Mouse (Mus musculus): Measurements from ENCODE around the gene Ccn6. TPM values are rescaled to one million over a fixed set of nuclear protein-coding genes. Genes with fewer than 3 reads are reported as not detected.

Ccn6 gene
- polyA plus RNA-seq, 1 experiment from 2014 or later: 0.36 TPM

DNA sequence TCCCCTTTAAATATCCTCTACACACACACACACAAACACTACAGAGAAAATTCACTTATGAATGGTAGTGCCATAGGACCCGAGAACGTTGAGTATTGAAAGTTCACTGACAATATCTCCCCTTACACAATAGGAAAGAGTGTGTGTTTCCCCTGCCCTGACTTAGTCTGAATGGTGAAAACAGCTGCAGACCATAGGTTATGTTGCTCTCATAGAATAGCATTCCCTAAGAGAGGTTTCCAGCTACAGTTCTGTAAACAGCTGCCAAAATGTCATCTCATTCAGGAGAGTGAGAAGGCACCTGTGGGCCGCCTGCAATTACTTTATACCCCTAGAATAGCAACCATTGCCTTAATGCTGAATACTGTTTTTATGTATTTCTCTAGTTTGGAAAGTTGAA is 57.2 kb downstream of the Ccn6 start:
- WGBS: 73% methylated on average over 3 of the region's 3 CpGs
- Histone ChIP-seq H3K36me3 (peaks cover 63% of the 10 kb centered on the region), H3K27me3 (no peaks in the 10 kb centered on the region), H3K9me3 (replicated peaks) (no peaks in the 10 kb centered on the region), H3K4me1 (no peaks in the 10 kb centered on the region), H3K27ac (no peak overlapping the region), H3K4me2 (no peak overlapping the region), H3K9ac (no peak overlapping the region), H3K4me3 (replicated peaks) (no peak overlapping the region)
- no peak for ATAC-seq (replicated peaks; ENCODE audit: low FRiP score)

DNA sequence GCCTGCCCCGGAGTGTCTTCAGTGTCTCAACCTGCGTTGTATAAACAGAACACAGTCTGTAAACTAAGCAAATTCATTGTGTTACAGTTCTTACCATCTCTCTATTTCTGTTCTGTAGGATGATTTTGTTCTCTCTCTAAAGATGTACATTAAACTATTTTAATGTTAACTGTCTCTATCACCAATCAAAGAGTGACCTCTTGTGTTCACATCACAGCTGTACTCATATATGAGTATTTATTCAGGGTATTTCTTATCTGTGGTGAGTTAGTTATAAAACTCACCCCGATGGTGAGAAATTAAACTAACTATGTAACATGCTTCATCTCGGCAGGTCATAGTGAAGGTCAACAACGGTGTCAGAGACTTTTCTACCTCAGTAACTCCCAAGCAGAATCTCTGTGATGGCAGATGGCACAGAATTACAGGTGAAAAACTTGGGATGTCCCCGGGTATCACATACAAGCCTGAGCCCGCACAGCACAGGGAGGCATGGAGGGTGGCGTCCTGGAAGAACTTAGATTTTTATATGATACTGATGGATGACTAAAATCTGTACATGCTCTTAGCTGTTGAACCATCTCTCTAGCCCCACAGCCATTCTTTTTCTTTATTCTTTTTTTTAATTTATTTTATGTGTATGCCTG is 58.7 kb downstream of the Ccn6 start:
- H3K4me3 ChIP-seq (replicated peaks): no peak overlapping the region
- H3K4me1 ChIP-seq: no peaks in the 10 kb centered on the region
- no peak overlapping the region for H3K4me2 ChIP-seq
- H3K27me3 ChIP-seq: no peaks in the 10 kb centered on the region
- H3K9ac ChIP-seq: no peak overlapping the region
- H3K27ac ChIP-seq: no peak overlapping the region
- ATAC-seq (replicated peaks; ENCODE audit: low FRiP score): no peak
- H3K9me3 ChIP-seq (replicated peaks): no peaks in the 10 kb centered on the region
- 90% methylated on average over 8 of the region's 8 CpGs for WGBS
- H3K36me3 ChIP-seq: peaks cover 49% of the 10 kb centered on the region

Other genes with a start within 250 kb of the Ccn6 start
- gene Lama4, start 198.3 kb downstream of the Ccn6 start, polyA plus RNA-seq (2015; fragmentation: Nextera tagmentation; extraction: Ambion mirVana): 67.0 and 73.9 TPM in 2 replicates
- 13.9 and 14.4 TPM in 2 replicates for gene Fam229b, start 29.9 kb downstream of the Ccn6 start, polyA plus RNA-seq (2015; fragmentation: Nextera tagmentation; extraction: Ambion mirVana)
- 15.6 and 16.2 TPM in 2 replicates for gene Tube1, start 29.8 kb downstream of the Ccn6 start, polyA plus RNA-seq (2015; fragmentation: Nextera tagmentation; extraction: Ambion mirVana)
- 26.2 and 27.0 TPM in 2 replicates for gene Fyn, start 205.1 kb upstream of the Ccn6 start, polyA plus RNA-seq (2015; fragmentation: Nextera tagmentation; extraction: Ambion mirVana)

All from kidney, embryonic 15.5 days (tissue).